Mouse (Mus musculus) megakaryocyte, embryonic 14.5 days (primary cell): ENCODE data around the gene 9530068E07Rik.

ENCODE experiments used
- FLI1 ChIP-seq: IDR thresholded peaks from 2 replicates; pipeline ENCODE4 v1.6.1; 2012; ENCODE audit warnings: low read length, inconsistent platforms, mixed read lengths
- GATA1 ChIP-seq: IDR thresholded peaks from 3 replicates; pipeline ENCODE4 v1.6.1; 2012; ENCODE audit warnings: mixed read lengths, low read length, inconsistent platforms, borderline replicate concordance

- TF ChIP-seq GATA1, result no peak
- no peak for TF ChIP-seq FLI1
These were observed 8.1 kb upstream of the 9530068E07Rik start for GRCm38 (mm10) chr11:52388150-52388549.
